Mouse (Mus musculus): ENCODE measurements at regions not wholly inside any gene's neighbourhood (a gene's known extent, or its start where the extent isn't known, plus 50 kb on each side); places are given as distances from the start of the nearest gene placed in this dataset.

DNA sequence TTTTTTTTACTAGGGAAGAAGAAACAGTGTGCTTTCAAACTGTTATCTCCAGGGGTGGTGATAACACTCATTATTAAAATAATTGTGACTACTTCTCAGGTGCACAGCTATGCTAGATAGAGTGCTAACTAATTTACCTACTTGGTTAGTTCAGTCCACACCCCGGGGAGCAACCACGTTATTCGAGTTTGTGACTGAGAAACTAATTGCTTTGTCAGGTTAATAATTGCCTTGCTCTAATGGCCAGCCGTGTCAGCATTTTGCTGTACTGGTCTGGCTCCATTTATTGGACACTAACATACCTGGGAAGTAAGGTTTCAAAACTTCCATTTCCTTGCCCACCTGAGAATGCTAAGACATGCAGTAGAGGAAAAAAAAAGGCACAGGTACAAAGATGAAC lies 1163.3 kb downstream of the 9330182O14Rik start:
- TF ChIP-seq CTCF (conservative IDR thresholded peaks at IDR 0.05; ENCODE audit: low read length) (no peak), NANOG (IDR thresholded peaks at IDR 0.05; ENCODE audit: borderline replicate concordance, low read length) (no peak), POU5F1 (IDR thresholded peaks at IDR 0.05; ENCODE audit: borderline replicate concordance, low read length) (no peak)

Data from E14TG2a.4 (cell line).